Mouse (Mus musculus) myocyte (in vitro differentiated cells): Measurements from ENCODE around the gene Ehf.

Experiments used
- E2F4 ChIP-seq: IDR thresholded peaks from one replicate; pipeline ENCODE4 v1.6.1; 2011; ENCODE audit warnings: mild to moderate bottlenecking, control low read depth, moderate library complexity; ENCODE audit not compliant: insufficient read depth
- MYOD1 ChIP-seq, 3 experiments: IDR thresholded peaks; one replicate each; pipeline ENCODE4 v1.6.1; 2011; ENCODE audit warnings: control low read depth in 2 of 3, low read depth in 2 of 3, mild to moderate bottlenecking in 2 of 3, moderate library complexity in 1 of 3; ENCODE audit not compliant: insufficient read length in 2 of 3, control insufficient read depth in 1 of 3
- POLR2A ChIP-seq: IDR thresholded peaks from one replicate; pipeline ENCODE4 v1.6.1; 2011; ENCODE audit warnings: low read depth, mild to moderate bottlenecking, control low read depth, moderate library complexity; ENCODE audit not compliant: insufficient read length
- POLR2AphosphoS2 ChIP-seq: IDR thresholded peaks from one replicate; pipeline ENCODE4 v1.6.1; 2011; ENCODE audit warnings: low read depth, control low read depth; ENCODE audit not compliant: insufficient read length
- USF1 ChIP-seq: IDR thresholded peaks from one replicate; pipeline ENCODE4 v1.6.1; 2011; ENCODE audit warnings: low read depth, mild to moderate bottlenecking, control low read depth, moderate library complexity

- TF ChIP-seq POLR2AphosphoS2 (no peak), POLR2A (no peak), MYOD1 (IDR thresholded peaks at IDR 0.05; ENCODE audit: control insufficient read depth in 1 of 3, insufficient read length in 2 of 3, low read depth in 2 of 3) (no peak), USF1 (no peak), E2F4 (no peak)
These were observed 18.6 kb upstream of the Ehf start for GRCm38 (mm10) chr2:103321638-103322037.
